Mouse (Mus musculus): ENCODE data around the gene D030056L22Rik.

D030056L22Rik gene

GRCm38 (mm10) chr19:18712866-18713300, at the start of gene D030056L22Rik:
Gene D030056L22Rik, plus strand, starts transcription at chr19:18713193.
- peak; percentile 99 for DNase-seq (ENCODE audit: low spot score)

GRCm38 (mm10) chr19:18663904-18664303, 49.1 kb upstream of the D030056L22Rik start:
- no peak for DNase-seq (ENCODE audit: low spot score)

GRCm38 (mm10) chr19:18666966-18667365, 46.0 kb upstream of the D030056L22Rik start:
- DNase-seq (ENCODE audit: low spot score): no peak

GRCm38 (mm10) chr19:18669551-18669950, 43.4 kb upstream of the D030056L22Rik start:
- no peak for DNase-seq (ENCODE audit: low spot score)

GRCm38 (mm10) chr19:18670608-18671007, 42.4 kb upstream of the D030056L22Rik start, which contains the start of gene Carnmt1:
Gene Carnmt1, plus strand, starts transcription at chr19:18670764.
- DNase-seq (ENCODE audit: low spot score): peak; percentile 99

GRCm38 (mm10) chr19:18671056-18671741, 41.8 kb upstream of the D030056L22Rik start:
- DNase-seq (ENCODE audit: low spot score): peak; percentile 60

- DNase-seq (ENCODE audit: low spot score): no peak
These were observed 40.5 kb upstream of the D030056L22Rik start for GRCm38 (mm10) chr19:18672498-18672897.

GRCm38 (mm10) chr19:18673116-18673515, 39.9 kb upstream of the D030056L22Rik start:
- DNase-seq (ENCODE audit: low spot score): no peak

GRCm38 (mm10) chr19:18682142-18682541, 30.9 kb upstream of the D030056L22Rik start:
- no peak for DNase-seq (ENCODE audit: low spot score)

GRCm38 (mm10) chr19:18687556-18687955, 25.4 kb upstream of the D030056L22Rik start:
- DNase-seq (ENCODE audit: low spot score): peak; percentile 67

GRCm38 (mm10) chr19:18692176-18692575, 20.8 kb upstream of the D030056L22Rik start:
- no peak for DNase-seq (ENCODE audit: low spot score)

- DNase-seq (ENCODE audit: low spot score): no peak
These were observed 20.2 kb upstream of the D030056L22Rik start for GRCm38 (mm10) chr19:18692768-18693167.

- DNase-seq (ENCODE audit: low spot score): no peak
These were observed 17.9 kb upstream of the D030056L22Rik start for GRCm38 (mm10) chr19:18695116-18695515.

- no peak for DNase-seq (ENCODE audit: low spot score)
These were observed 17.4 kb upstream of the D030056L22Rik start for GRCm38 (mm10) chr19:18695552-18695951.

GRCm38 (mm10) chr19:18708101-18708500, 4.9 kb upstream of the D030056L22Rik start:
- DNase-seq (ENCODE audit: low spot score): no peak

GRCm38 (mm10) chr19:18710903-18711302, 2.1 kb upstream of the D030056L22Rik start:
- no peak for DNase-seq (ENCODE audit: low spot score)

- DNase-seq (ENCODE audit: low spot score): no peak
These were observed 1.4 kb upstream of the D030056L22Rik start for GRCm38 (mm10) chr19:18711589-18711988.

- DNase-seq (ENCODE audit: low spot score): no peak
These were observed 684 bp upstream of the D030056L22Rik start for GRCm38 (mm10) chr19:18712153-18712865.

- peak; percentile 31 for DNase-seq (ENCODE audit: low spot score)
These were observed 364 bp downstream of the D030056L22Rik start for GRCm38 (mm10) chr19:18713357-18713756.

GRCm38 (mm10) chr19:18716374-18716773, 3.4 kb downstream of the D030056L22Rik start:
- DNase-seq (ENCODE audit: low spot score): peak; percentile 88

- no peak for DNase-seq (ENCODE audit: low spot score)
These were observed 7.3 kb downstream of the D030056L22Rik start for GRCm38 (mm10) chr19:18720337-18720736.

GRCm38 (mm10) chr19:18725186-18725585, 12.2 kb downstream of the D030056L22Rik start:
- no peak for DNase-seq (ENCODE audit: low spot score)

GRCm38 (mm10) chr19:18730255-18730654, 17.3 kb downstream of the D030056L22Rik start:
- no peak for DNase-seq (ENCODE audit: low spot score)
